Mouse (Mus musculus): Measurements from ENCODE around the gene Rpl29.
A peak's percentile ranks its signal among the peaks of the same experiment; 100 is the strongest.

Gene Rpl29

GRCm38 (mm10) chr9:106474456-106474855, 45.2 kb downstream of the Rpl29 start:
- DNase-seq = peak; percentile 61

GRCm38 (mm10) chr9:106475046-106475445, 45.8 kb downstream of the Rpl29 start:
- peak; percentile 9 for DNase-seq

GRCm38 (mm10) chr9:106475663-106476001, 46.4 kb downstream of the Rpl29 start, which contains the start of gene Rrp9:
Gene Rrp9 (plus strand): TSS chr9:106475963.
- peak; percentile 3 for DNase-seq

- DNase-seq = peak; percentile 11
These were observed 47.0 kb downstream of the Rpl29 start for GRCm38 (mm10) chr9:106476002-106476923.

GRCm38 (mm10) chr9:106476924-106477484, 47.8 kb downstream of the Rpl29 start, which contains the start of gene Parp3:
Gene Parp3 (minus strand): TSS chr9:106476949.
- DNase-seq = peak; percentile 95

- peak; percentile 3 for DNase-seq
These were observed 48.4 kb downstream of the Rpl29 start for GRCm38 (mm10) chr9:106477649-106478048.

- DNase-seq = no peak
These were observed 48.8 kb downstream of the Rpl29 start for GRCm38 (mm10) chr9:106478101-106478500.

GRCm38 (mm10) chr9:106480541-106480940, 51.3 kb downstream of the Rpl29 start:
- DNase-seq = no peak

- no peak for DNase-seq
These were observed 51.8 kb downstream of the Rpl29 start for GRCm38 (mm10) chr9:106481075-106481474.
